Comparison of ENCODE assay signal across 8 mouse cellular contexts in the genomic region with DNA sequence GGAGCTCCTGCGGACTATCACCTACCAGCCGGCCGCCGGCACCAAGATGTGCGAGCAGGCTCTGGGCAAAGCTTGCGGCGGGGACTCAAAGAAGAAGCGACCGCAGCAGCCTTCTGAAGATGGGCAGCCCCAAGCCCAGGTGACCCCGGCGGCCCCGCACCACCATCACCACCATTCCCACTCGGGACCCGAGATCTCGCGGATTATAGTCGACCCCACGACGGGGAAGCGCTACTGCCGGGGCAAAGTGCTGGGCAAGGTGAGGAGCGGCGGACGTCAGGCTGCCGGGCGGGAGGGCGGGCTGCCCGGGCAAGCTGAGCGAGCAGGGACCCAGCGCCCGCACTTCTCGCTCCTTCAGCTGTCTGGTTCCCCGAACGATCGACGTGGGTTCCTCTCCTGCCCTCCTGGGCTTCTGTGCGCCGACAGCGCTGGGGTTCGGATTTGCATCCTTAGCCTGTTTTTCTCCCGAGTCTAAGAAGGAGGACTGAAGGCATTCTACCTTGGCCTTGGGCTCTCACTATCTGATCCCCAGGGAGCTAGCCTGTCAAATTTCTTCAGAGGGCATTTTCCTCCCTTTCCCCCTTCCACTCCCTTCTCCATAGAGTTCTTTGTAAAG. TPM values are rescaled to one million over a fixed set of nuclear protein-coding genes. Genes with fewer than 3 reads are reported as not detected.
DNase-seq lines count a peak whose midpoint lies in the region; ATAC-seq and TF ChIP-seq lines count a peak whose summit lies in the region.

No protein-coding gene starts in this region.

- H3K4me1 ChIP-seq in lung, embryonic 15.5 days = peaks cover 20% of the 10 kb centered on the region
- peaks cover 36% of the 10 kb centered on the region for H3K4me1 ChIP-seq in heart, embryonic 13.5 days
- H3K4me1 ChIP-seq in liver, embryonic 12.5 days = peaks cover 12% of the 10 kb centered on the region

- H3K36me3 ChIP-seq in lung, embryonic 15.5 days = peaks cover 28% of the 10 kb centered on the region
- H3K36me3 ChIP-seq in heart, embryonic 13.5 days = peaks cover 42% of the 10 kb centered on the region
- H3K36me3 ChIP-seq in liver, embryonic 12.5 days = peaks cover 16% of the 10 kb centered on the region; the same call in 1 of the 2 replicates

- TF ChIP-seq CTCF in brain, embryonic 14.5 days (IDR thresholded peaks at IDR 0.05; ENCODE audit: borderline replicate concordance, extremely low read depth, insufficient read depth, insufficient read length) = no peak

- H3K9ac ChIP-seq in lung, embryonic 15.5 days = peak overlapping the region; percentile 91
- peak overlapping the region; percentile 95 for H3K9ac ChIP-seq in heart, embryonic 13.5 days
- peak overlapping the region; percentile 61 for H3K9ac ChIP-seq in liver, embryonic 12.5 days

- no peaks in the 10 kb centered on the region for H3K9me3 ChIP-seq in lung, embryonic 15.5 days
- no peaks in the 10 kb centered on the region for H3K9me3 ChIP-seq in heart, embryonic 13.5 days
- no peaks in the 10 kb centered on the region for H3K9me3 ChIP-seq in liver, embryonic 12.5 days (replicated peaks)

- DNase-seq in lung, postnatal 10 days = no peak
- DNase-seq in brain, embryonic 14.5 days (ENCODE audit: low read depth) = peak; percentile 60
- peak; percentile 48 for DNase-seq in retina, embryonic 14.5 days (ENCODE audit: low spot score)
- no peak for DNase-seq in cerebellum, postnatal 36 days
- no peak for DNase-seq in thymus, postnatal 4 days

- peak overlapping the region; percentile 93 for H3K27ac ChIP-seq in lung, embryonic 15.5 days
- H3K27ac ChIP-seq in heart, embryonic 13.5 days (replicated peaks) = peak overlapping the region; percentile 93
- no peak overlapping the region for H3K27ac ChIP-seq in liver, embryonic 12.5 days

- no peaks in the 10 kb centered on the region for H3K27me3 ChIP-seq in lung, embryonic 15.5 days
- no peaks in the 10 kb centered on the region for H3K27me3 ChIP-seq in heart, embryonic 13.5 days (replicated peaks)
- peaks cover 50% of the 10 kb centered on the region for H3K27me3 ChIP-seq in liver, embryonic 12.5 days (replicated peaks)

- no peak for ATAC-seq in lung, embryonic 15.5 days (ENCODE audit: borderline replicate concordance, extremely low read depth, low FRiP score, low TSS enrichment)
- peak; percentile 15; the same call in 1 of the 2 replicates for ATAC-seq in heart, embryonic 13.5 days (ENCODE audit: extremely low read depth, insufficient number of reproducible peaks, low FRiP score, low TSS enrichment)
- ATAC-seq in liver, embryonic 12.5 days = peak; percentile 25; the same call in 1 of the 2 replicates

- peak overlapping the region; percentile 83 for H3K4me3 ChIP-seq in lung, embryonic 15.5 days
- H3K4me3 ChIP-seq in heart, embryonic 13.5 days = peak overlapping the region; percentile 69
- H3K4me3 ChIP-seq in liver, embryonic 12.5 days = peak overlapping the region; percentile 60

- no peak for TF ChIP-seq POLR2A in brain, embryonic 14.5 days (IDR thresholded peaks at IDR 0.05; ENCODE audit: borderline replicate concordance, extremely low read depth, insufficient read depth, insufficient read length, poor library complexity, severe bottlenecking)

- H3K4me2 ChIP-seq in lung, embryonic 15.5 days = peak overlapping the region; percentile 85
- peak overlapping the region; percentile 85 for H3K4me2 ChIP-seq in heart, embryonic 13.5 days
- peak overlapping the region; percentile 91 for H3K4me2 ChIP-seq in liver, embryonic 12.5 days

- 1% methylated on average over 35 of the region's 41 CpGs for WGBS in lung, embryonic 15.5 days
- WGBS in heart, embryonic 13.5 days = under 1% methylated on average over 40 of the region's 41 CpGs
- WGBS in liver, embryonic 12.5 days (ENCODE audit: insufficient replicate concordance) = 1% methylated on average over 41 of the region's 41 CpGs

RNA-seq across cellular contexts. Expression of a gene that starts 0.4 kb away (rescaled TPM):
- polyA plus RNA-seq in lung, embryonic 15.5 days (2015; fragmentation: Nextera tagmentation; extraction: Ambion mirVana) = 257 and 260 TPM in 2 replicates
- 59.8 and 73.6 TPM in 2 replicates for polyA plus RNA-seq in brain, embryonic 14.5 days (2012; rRNA removed)
- polyA plus RNA-seq in heart, embryonic 13.5 days (2015; fragmentation: Nextera tagmentation; extraction: Ambion mirVana) = 129 and 131 TPM in 2 replicates
- polyA plus RNA-seq in liver, embryonic 12.5 days (2016; fragmentation: Nextera tagmentation; extraction: Ambion mirVana) = 12.7 and 15.7 TPM in 2 replicates

RNA-seq across cellular contexts. Expression of a gene that starts 38.3 kb away (rescaled TPM):
- polyA plus RNA-seq in lung, embryonic 15.5 days (2015; fragmentation: Nextera tagmentation; extraction: Ambion mirVana) = 0.56 and 0.72 TPM in 2 replicates
- polyA plus RNA-seq in brain, embryonic 14.5 days (2012; rRNA removed) = 0.06 and 0.08 TPM in 2 replicates
- 0.11 and 0.35 TPM in 2 replicates for polyA plus RNA-seq in heart, embryonic 13.5 days (2015; fragmentation: Nextera tagmentation; extraction: Ambion mirVana)
- polyA plus RNA-seq in liver, embryonic 12.5 days (2016; fragmentation: Nextera tagmentation; extraction: Ambion mirVana) = 1.1 and 2.0 TPM in 2 replicates

Comparison
In these comparisons a context has a peak if more than half of its experiments do, and no peak if none do; other contexts are left out.
1. DNase-seq: peak in brain, embryonic 14.5 days (single experiment) and retina, embryonic 14.5 days (single experiment); none in lung, postnatal 10 days (single experiment), cerebellum, postnatal 36 days (0 of 2) and thymus, postnatal 4 days (single experiment).
2. Peak in every context shown above with its lines, with median percentiles within 50 percentile points of each other: H3K4me2 ChIP-seq, H3K4me3 ChIP-seq and H3K9ac ChIP-seq.